Mouse (Mus musculus) layer of hippocampus, postnatal 25 days (tissue): ENCODE results near the gene Gpbp1l1. TPM values are rescaled to one million over a fixed set of nuclear protein-coding genes. Genes with fewer than 3 reads are reported as not detected.

Experiments used
- DNase-seq, 2 experiments: peaks; one replicate each; pipeline ENCODE4 v3.0.0; 2022; ENCODE audit warnings: mixed read lengths in 2 of 2, low spot score in 1 of 2; ENCODE audit errors: extremely low spot score in 1 of 2
- total RNA-seq, 2 experiments: library from RNA; stranded (reverse); gene quantifications; 2 replicates each; pipeline ENCODE4 v1.2.3; 2021

The Gpbp1l1 gene
- total RNA-seq, 2 experiments from 2014 or later: 35.8 to 40.7 TPM

GRCm38 (mm10) chr4:116627722-116628662 lies 70.5 kb downstream of the Gpbp1l1 start, which contains the start of gene Nasp:
TSS of gene Nasp (minus strand) at chr4:116627941.
- DNase-seq: peak; percentile 59 to 71

GRCm38 (mm10) chr4:116635197-116635596 lies 77.7 kb downstream of the Gpbp1l1 start:
- DNase-seq: no peak

- DNase-seq: no peak
Observed at GRCm38 (mm10) chr4:116638821-116639220, 81.4 kb downstream of the Gpbp1l1 start.

- no peak for DNase-seq
Observed at GRCm38 (mm10) chr4:116642071-116642470, 84.6 kb downstream of the Gpbp1l1 start.

Other genes starting within 250 kb of the Gpbp1l1 start
- gene Mast2, start 93.5 kb upstream of the Gpbp1l1 start, total RNA-seq: 100 to 1,000 TPM in 1 of 2 experiments, 10 to 100 TPM in 1; 86.7 to 100 TPM
- 10 to 100 TPM; 17.9 to 20.3 TPM for gene Ipp, start 50.1 kb upstream of the Gpbp1l1 start, total RNA-seq
- gene Tmem69, start 1.7 kb upstream of the Gpbp1l1 start, total RNA-seq: 10 to 100 TPM; 11.8 to 13.0 TPM
- gene Ccdc17, start 39.0 kb downstream of the Gpbp1l1 start, total RNA-seq: 1 to 10 TPM; 4.1 to 6.2 TPM
- 10 to 100 TPM; 26.7 to 39.4 TPM for gene Nasp, start 70.3 kb downstream of the Gpbp1l1 start, total RNA-seq
- gene Akr1a1, start 94.0 kb downstream of the Gpbp1l1 start, total RNA-seq: 100 to 1,000 TPM; 392 to 438 TPM
- 100 to 1,000 TPM; 162 to 182 TPM for gene Prdx1, start 127.9 kb downstream of the Gpbp1l1 start, total RNA-seq
- gene Mmachc, start 150.7 kb downstream of the Gpbp1l1 start, total RNA-seq: 10 to 100 TPM; 18.0 to 18.3 TPM
- gene Ccdc163, start 150.9 kb downstream of the Gpbp1l1 start, total RNA-seq: 1 to 10 TPM; 3.0 to 4.3 TPM
- 1 to 10 TPM; 4.5 TPM for gene Tesk2, start 163.3 kb downstream of the Gpbp1l1 start, total RNA-seq
- 10 to 100 TPM; 12.0 to 13.1 TPM for gene Toe1, start 250.0 kb downstream of the Gpbp1l1 start, total RNA-seq